Mouse (Mus musculus) MEL (cell line): Measurements from ENCODE around the gene Mex3a. TPM values are rescaled to one million over a fixed set of nuclear protein-coding genes. Genes with fewer than 3 reads are reported as not detected.
A peak's percentile ranks its signal among the peaks of the same experiment; 100 is the strongest.

Source experiments
- DNase-seq: peaks from one replicate; pipeline ENCODE4 v3.0.0; 2011; ENCODE audit warnings: low read depth, low spot score
- H3K27ac ChIP-seq: 2 replicates; pipeline ENCODE4 v1.5.1; 2012; ENCODE audit warnings: low read depth, mild to moderate bottlenecking, control low read depth, low read length, moderate library complexity; ENCODE audit not compliant: control insufficient read depth
- H3K27me3 ChIP-seq, 2 experiments: fragments of 150-350 bp in 1 of 2; sonication (generic) in 1 of 2; 2 replicates each; pipeline ENCODE4 v1.6.1; 2012; ENCODE audit warnings: low read length in 2 of 2, mild to moderate bottlenecking in 2 of 2, improper control_type of control experiment in 1 of 2, moderate library complexity in 1 of 2; ENCODE audit not compliant: insufficient read depth in 2 of 2, control insufficient read depth in 1 of 2
- H3K36me3 ChIP-seq, 2 experiments: 2 replicates each; pipeline ENCODE4 v1.6.1; 2012 to 2014; ENCODE audit warnings: low read length in 2 of 2, improper control_type of control experiment in 1 of 2, inconsistent platforms in 1 of 2, mild to moderate bottlenecking in 1 of 2; ENCODE audit not compliant: insufficient read depth in 2 of 2, control insufficient read depth in 1 of 2
- H3K4me1 ChIP-seq, 2 experiments: fragments of 150-350 bp in 1 of 2; sonication (generic) in 1 of 2; 2 replicates each; pipeline ENCODE4 v1.6.1; 2012; ENCODE audit warnings: low read length in 2 of 2, improper control_type of control experiment in 1 of 2, mild to moderate bottlenecking in 1 of 2; ENCODE audit not compliant: insufficient read depth in 2 of 2, control insufficient read depth in 1 of 2
- H3K4me3 ChIP-seq, 2 experiments: fragments of 150-350 bp in 1 of 2; sonication (generic) in 1 of 2; 2 replicates each; pipeline ENCODE4 v1.5.1; 2012; ENCODE audit warnings: low read depth in 2 of 2, low read length in 2 of 2, mild to moderate bottlenecking in 2 of 2, moderate library complexity in 2 of 2, control low read depth in 1 of 2, improper control_type of control experiment in 1 of 2; ENCODE audit not compliant: control insufficient read depth in 1 of 2, insufficient read depth in 1 of 2
- H3K79me2 ChIP-seq: 2 replicates; pipeline ENCODE4 v1.6.1; 2012; ENCODE audit warnings: mild to moderate bottlenecking, low read length, moderate library complexity; ENCODE audit not compliant: control insufficient read depth, poor library complexity, insufficient read depth
- H3K9ac ChIP-seq: 2 replicates; pipeline ENCODE4 v1.6.1; 2012; ENCODE audit warnings: low read depth, mild to moderate bottlenecking, control low read depth, low read length, moderate library complexity; ENCODE audit not compliant: control insufficient read depth, poor library complexity, severe bottlenecking
- H3K9me3 ChIP-seq: fragments of 150-350 bp; sonication (generic); replicated peaks from 2 replicates; pipeline ENCODE4 v1.6.1; 2012; ENCODE audit warnings: mild to moderate bottlenecking, low read length, improper control_type of control experiment, moderate library complexity; ENCODE audit not compliant: insufficient read depth
- BHLHE40 ChIP-seq: IDR thresholded peaks from 2 replicates; pipeline ENCODE4 v1.6.1; 2012; ENCODE audit warnings: low read depth, mild to moderate bottlenecking, inconsistent platforms, low read length, improper control_type of control experiment, borderline replicate concordance
- CHD1 ChIP-seq: IDR thresholded peaks from 2 replicates; pipeline ENCODE4 v1.6.1; 2012; ENCODE audit warnings: low read depth, mild to moderate bottlenecking, inconsistent platforms, low read length, improper control_type of control experiment
- E2F4 ChIP-seq: IDR thresholded peaks from 2 replicates; pipeline ENCODE4 v1.6.1; 2011; ENCODE audit warnings: low read depth, low read length, improper control_type of control experiment, borderline replicate concordance
- EP300 ChIP-seq, 2 experiments: IDR thresholded peaks; 2 replicates each; pipeline ENCODE4 v1.6.1; 2011; ENCODE audit warnings: improper control_type of control experiment in 2 of 2, low read length in 2 of 2, low read depth in 1 of 2, mild to moderate bottlenecking in 1 of 2
- ETS1 ChIP-seq: IDR thresholded peaks from 2 replicates; pipeline ENCODE4 v1.6.1; 2012; ENCODE audit warnings: low read depth, mild to moderate bottlenecking, inconsistent platforms, low read length, improper control_type of control experiment, moderate library complexity
- GABPA ChIP-seq: IDR thresholded peaks from 2 replicates; pipeline ENCODE4 v1.6.1; 2012; ENCODE audit warnings: low read depth, mild to moderate bottlenecking, inconsistent platforms, low read length, improper control_type of control experiment, moderate library complexity
- HCFC1 ChIP-seq: IDR thresholded peaks from 2 replicates; pipeline ENCODE4 v1.6.1; 2012; ENCODE audit warnings: low read depth, mild to moderate bottlenecking, inconsistent platforms, low read length, improper control_type of control experiment, moderate library complexity
- JUND ChIP-seq: IDR thresholded peaks from 2 replicates; pipeline ENCODE4 v1.6.1; 2011; ENCODE audit warnings: low read depth, mild to moderate bottlenecking, improper control_type of control experiment, low read length
- KAT2A ChIP-seq: conservative IDR thresholded peaks from 2 replicates; pipeline ENCODE4 v1.6.1; 2012; ENCODE audit warnings: low read depth, low read length, improper control_type of control experiment, inconsistent platforms
- MAFK ChIP-seq: IDR thresholded peaks from 2 replicates; pipeline ENCODE4 v1.6.1; 2011; ENCODE audit warnings: low read depth, mild to moderate bottlenecking, low read length, improper control_type of control experiment, borderline replicate concordance
- MAZ ChIP-seq: IDR thresholded peaks from 2 replicates; pipeline ENCODE4 v1.6.1; 2012; ENCODE audit warnings: low read depth, mild to moderate bottlenecking, inconsistent platforms, low read length, improper control_type of control experiment
- MEF2A ChIP-seq: IDR thresholded peaks from 2 replicates; pipeline ENCODE4 v1.6.1; 2014; ENCODE audit warnings: low read depth, mild to moderate bottlenecking, inconsistent platforms, low read length, improper control_type of control experiment; ENCODE audit not compliant: poor library complexity, insufficient replicate concordance, severe bottlenecking; ENCODE audit errors: extremely low read depth
- MYC ChIP-seq: IDR thresholded peaks from 2 replicates; pipeline ENCODE4 v1.6.1; 2011; ENCODE audit warnings: low read depth, mild to moderate bottlenecking, low read length, improper control_type of control experiment, moderate library complexity
- NELFE ChIP-seq: IDR thresholded peaks from 2 replicates; pipeline ENCODE4 v1.6.1; 2011; ENCODE audit warnings: low read depth, low read length, improper control_type of control experiment
- POLR2AphosphoS2 ChIP-seq: IDR thresholded peaks from 2 replicates; pipeline ENCODE4 v1.6.1; 2011; ENCODE audit warnings: low read length, improper control_type of control experiment
- POLR2AphosphoS5 ChIP-seq: IDR thresholded peaks from 2 replicates; pipeline ENCODE4 v1.6.1; 2012; ENCODE audit warnings: low read depth, borderline replicate concordance, mild to moderate bottlenecking, inconsistent platforms, low read length, moderate library complexity, mixed read lengths
- RAD21 ChIP-seq: IDR thresholded peaks from 2 replicates; pipeline ENCODE4 v1.6.1; 2011; ENCODE audit warnings: mild to moderate bottlenecking, low read depth, low read length, improper control_type of control experiment
- RCOR1 ChIP-seq: IDR thresholded peaks from 2 replicates; pipeline ENCODE4 v1.6.1; 2012; ENCODE audit warnings: low read depth, mild to moderate bottlenecking, inconsistent platforms, low read length, improper control_type of control experiment
- SMC3 ChIP-seq: IDR thresholded peaks from 2 replicates; pipeline ENCODE4 v1.6.1; 2011; ENCODE audit warnings: low read depth, low read length, improper control_type of control experiment
- UBTF ChIP-seq: IDR thresholded peaks from 2 replicates; pipeline ENCODE4 v1.6.1; 2012; ENCODE audit warnings: low read depth, mild to moderate bottlenecking, inconsistent platforms, low read length, improper control_type of control experiment, moderate library complexity, borderline replicate concordance; ENCODE audit not compliant: insufficient read depth
- ZKSCAN1 ChIP-seq: IDR thresholded peaks from 2 replicates; pipeline ENCODE4 v1.6.1; 2012; ENCODE audit warnings: low read depth, mild to moderate bottlenecking, inconsistent platforms, low read length, improper control_type of control experiment, moderate library complexity
- ZNF384 ChIP-seq: IDR thresholded peaks from 2 replicates; pipeline ENCODE4 v1.6.1; 2012; ENCODE audit warnings: low read depth, mild to moderate bottlenecking, inconsistent platforms, low read length, improper control_type of control experiment
- polyA plus RNA-seq, 2 experiments: library from polyadenylated mRNA; stranded (reverse) in 1 of 2; unstranded in 1 of 2; fragments of >175 nt in 1 of 2; fragments of >200 nt in 1 of 2; gene quantifications; 2 replicates each; pipeline versions ENCODE4 v1.2.1 to v1.2.4; 2012; ENCODE audit warnings: low replicate concordance in 2 of 2, low read depth in 1 of 2; ENCODE audit not compliant: insufficient read length in 2 of 2, insufficient read depth in 1 of 2, missing spikeins in 1 of 2
- total RNA-seq: library from RNA; depleted of rRNA; stranded (reverse); fragments of 300-350 nt; gene quantifications from 2 replicates; pipeline ENCODE4 v1.2.3, GENCODE M21; 2012

Gene Mex3a
- total and polyA plus RNA-seq, 3 experiments, result 5.5 to 10.1 TPM; not detected in 1

DNA sequence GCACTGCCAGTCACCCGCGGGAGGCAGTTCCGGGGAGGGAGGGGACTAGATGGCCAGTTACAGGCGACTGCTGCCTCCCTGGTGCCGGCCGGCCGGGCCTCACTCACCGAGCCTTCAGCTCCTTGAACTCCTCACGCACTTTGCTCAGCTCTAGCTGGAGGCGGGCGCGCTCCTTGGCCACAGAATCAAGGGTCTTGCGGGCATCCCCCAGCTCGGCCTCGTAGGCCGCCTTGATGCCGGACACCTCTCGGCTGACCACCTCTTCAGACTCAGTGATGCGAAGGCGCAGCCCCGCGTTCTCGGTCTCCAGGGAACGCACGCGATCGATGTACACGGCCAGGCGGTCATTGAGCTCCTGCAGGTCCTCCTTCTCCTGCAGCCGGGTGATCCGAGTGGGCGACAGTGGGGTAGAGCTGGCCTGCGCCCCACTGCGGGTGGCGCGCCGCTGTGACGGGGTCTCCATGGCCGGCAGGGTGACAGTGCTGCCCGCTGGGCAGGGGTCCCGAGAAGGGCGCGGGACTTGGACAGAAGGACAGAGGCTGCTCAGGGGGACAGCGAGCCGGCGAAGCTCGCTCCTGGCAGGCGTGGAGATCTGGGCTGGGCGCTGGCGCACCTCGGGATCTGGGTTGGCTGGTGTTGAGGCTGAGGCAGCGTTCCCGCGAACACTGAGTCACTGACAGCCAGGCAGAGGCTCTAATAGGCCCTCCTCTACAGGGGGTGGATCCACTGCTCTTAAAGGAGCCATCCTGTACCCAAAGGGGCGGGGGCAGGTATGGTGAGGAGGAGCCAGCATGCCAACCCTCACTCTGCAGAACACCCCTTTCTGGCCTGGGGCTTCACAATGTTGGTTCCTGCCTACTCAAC, 29.3 kb upstream of the Mex3a start (continued):
- TF ChIP-seq UBTF (peak; percentile 19; the same call in 1 of the 2 replicates), RCOR1 (no peak), GABPA (no peak), POLR2AphosphoS2 (peak; percentile 93; the same call in 1 of the 2 replicates), EP300 (IDR thresholded peaks at IDR 0.05; ENCODE audit: low read depth in 1 of 2, low read length in 2 of 2) (no peak), ZNF384 (no peak), MAZ (peak; percentile 92), POLR2AphosphoS5 (peak; percentile 94), KAT2A (no peak), HCFC1 (peak; percentile 68), E2F4 (peak; percentile 70; the same call in 1 of the 2 replicates), NELFE (peak; percentile 97), BHLHE40 (no peak), MEF2A (no peak), MAFK (no peak), MYC (peak; percentile 51; the same call in 1 of the 2 replicates), CHD1 (no peak), RAD21 (no peak), ZKSCAN1 (no peak)

- Histone ChIP-seq H3K9me3 (no peaks in the 10 kb centered on the region), H3K4me1 (peaks cover 9 to 46% of the 10 kb centered on the region in 2 experiments), H3K79me2 (peaks cover 31% of the 10 kb centered on the region), H3K9ac (peak overlapping the region; percentile 39), H3K4me3 (peak overlapping the region; percentile 21 to 41), H3K36me3 (peaks cover 2 to 32% of the 10 kb centered on the region in 2 experiments; a peak in 3 of 4 replicates), H3K27ac (peak overlapping the region; percentile 65), H3K27me3 (no peaks in the 10 kb centered on the region)
- TF ChIP-seq ETS1 (0 out of 2 replicates have a peak, but pooled peaks have one; percentile 3), JUND (peak; percentile 67; the same call in 1 of the 2 replicates), SMC3 (no peak)
- peak; percentile 88 for DNase-seq
Measured at GRCm38 (mm10) chr3:88503505-88503863, 28.7 kb upstream of the Mex3a start.
